Mouse (Mus musculus) thymus, postnatal 4 days (tissue): ENCODE measurements around the gene Tnfrsf14.

Source experiments
- DNase-seq: peaks from one replicate; pipeline ENCODE4 v3.0.0; 2021

The Tnfrsf14 gene

GRCm38 (mm10) chr4:154948066-154948939 lies 19.9 kb upstream of the Tnfrsf14 start:
- DNase-seq = no peak

GRCm38 (mm10) chr4:154946319-154946718 lies 18.0 kb upstream of the Tnfrsf14 start:
- no peak for DNase-seq

GRCm38 (mm10) chr4:154944121-154944590 lies 15.8 kb upstream of the Tnfrsf14 start:
- peak; percentile 80 for DNase-seq

GRCm38 (mm10) chr4:154943323-154944039 lies 15.1 kb upstream of the Tnfrsf14 start:
- no peak for DNase-seq

GRCm38 (mm10) chr4:154942632-154943322 lies 14.4 kb upstream of the Tnfrsf14 start:
- no peak for DNase-seq

- DNase-seq = no peak
Measured at GRCm38 (mm10) chr4:154941831-154942230, 13.5 kb upstream of the Tnfrsf14 start.

- no peak for DNase-seq
Measured at GRCm38 (mm10) chr4:154940156-154940555, 11.8 kb upstream of the Tnfrsf14 start.

- no peak for DNase-seq
Measured at GRCm38 (mm10) chr4:154937746-154938145, 9.4 kb upstream of the Tnfrsf14 start.

GRCm38 (mm10) chr4:154936542-154937255 lies 8.3 kb upstream of the Tnfrsf14 start:
- DNase-seq = peak; percentile 67

GRCm38 (mm10) chr4:154935788-154936187 lies 7.4 kb upstream of the Tnfrsf14 start:
- peak; percentile 81 for DNase-seq

GRCm38 (mm10) chr4:154934800-154935199 lies 6.4 kb upstream of the Tnfrsf14 start:
- DNase-seq = no peak

GRCm38 (mm10) chr4:154933306-154933907 lies 5.0 kb upstream of the Tnfrsf14 start:
- DNase-seq = no peak

GRCm38 (mm10) chr4:154929088-154929660 lies 811 bp upstream of the Tnfrsf14 start:
- DNase-seq = no peak

- peak; percentile 58 for DNase-seq
Measured at GRCm38 (mm10) chr4:154927899-154928337, 445 bp downstream of the Tnfrsf14 start.

- DNase-seq = peak; percentile 61
Measured at GRCm38 (mm10) chr4:154926969-154927898, 1.1 kb downstream of the Tnfrsf14 start.

GRCm38 (mm10) chr4:154925413-154925812 lies 3.0 kb downstream of the Tnfrsf14 start:
- DNase-seq = peak; percentile 85

GRCm38 (mm10) chr4:154922931-154923330 lies 5.4 kb downstream of the Tnfrsf14 start:
- DNase-seq = no peak

- no peak for DNase-seq
Measured at GRCm38 (mm10) chr4:154922291-154922690, 6.1 kb downstream of the Tnfrsf14 start.

GRCm38 (mm10) chr4:154916662-154917061 lies 11.7 kb downstream of the Tnfrsf14 start:
- no peak for DNase-seq

- DNase-seq = no peak
Measured at GRCm38 (mm10) chr4:154915286-154915685, 13.1 kb downstream of the Tnfrsf14 start.
